ENCODE assay signal across 9 mouse cellular contexts in the genomic region with DNA sequence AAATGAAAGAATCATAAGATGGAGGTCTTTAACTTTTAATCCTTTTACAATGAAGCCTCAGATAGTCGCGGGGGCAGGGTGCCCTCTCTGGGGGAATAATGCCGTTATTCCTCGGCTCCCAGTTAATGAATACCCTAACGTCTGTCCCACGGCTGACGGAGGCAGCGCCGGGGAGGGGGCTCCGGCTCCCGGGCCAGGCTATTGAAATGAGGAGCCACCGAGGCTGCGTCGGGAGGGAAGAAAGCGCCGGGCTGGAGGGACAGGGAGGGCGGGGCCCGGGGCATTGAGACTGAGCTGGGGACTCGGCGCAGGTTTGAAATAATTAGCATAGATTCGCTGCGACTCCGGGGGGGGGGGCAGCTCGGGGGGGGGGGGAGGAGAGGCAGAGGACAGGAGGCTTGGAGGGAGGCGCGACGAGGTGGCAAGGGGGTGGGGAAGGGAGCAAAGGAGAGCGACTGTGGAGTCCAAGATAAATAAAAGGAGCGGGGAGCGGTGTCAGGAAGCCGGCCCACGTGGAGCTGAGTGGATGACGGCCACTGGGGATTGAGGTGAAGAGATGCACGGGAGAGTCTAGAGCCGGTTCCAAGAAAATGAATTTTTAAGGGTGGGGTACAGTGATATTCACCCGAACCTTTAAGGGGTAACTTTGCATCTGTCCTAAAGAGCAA. TPM values are rescaled to one million over a fixed set of nuclear protein-coding genes. Genes with fewer than 3 reads are reported as not detected.
DNase-seq lines count a peak whose midpoint lies in the region; ATAC-seq and TF ChIP-seq lines count a peak whose summit lies in the region.
"Had no signal": no experiment of that assay in that cellular context is flagged by ENCODE, and none has a peak within 500 bp of the region (broad histone marks: within the 10 kb centered on the region; RNA-seq: fewer than 3 reads in every experiment).

No protein-coding gene starts in this region.

- H3K27me3 ChIP-seq in forebrain, postnatal 0 days (ENCODE audit: insufficient read depth, low read length): peaks cover 6% of the 10 kb centered on the region; the same call in 1 of the 2 replicates
- 0 out of 2 replicates have a peak, but pooled peaks cover 3% of the 10 kb centered on the region for H3K27me3 ChIP-seq in midbrain, postnatal 0 days (ENCODE audit: insufficient read depth, low read length)

- no peaks in the 10 kb centered on the region; the same call in 1 of the 2 replicates for H3K4me1 ChIP-seq in brown adipose tissue, adult 24 weeks (ENCODE audit: control insufficient read depth, insufficient read depth, insufficient read length, low read length)
- H3K4me1 ChIP-seq in forebrain, postnatal 0 days (ENCODE audit: insufficient read depth): 0 out of 2 replicates have a peak, but pooled peaks cover 10% of the 10 kb centered on the region
- peaks cover 6% of the 10 kb centered on the region; the same call in 1 of the 2 replicates for H3K4me1 ChIP-seq in midbrain, postnatal 0 days (ENCODE audit: insufficient read depth, low read length)

- no peak for DNase-seq in layer of hippocampus, adult 2 months (ENCODE audit: low spot score in 2 of 2)
- DNase-seq in layer of hippocampus, postnatal 25 days (ENCODE audit: extremely low spot score in 1 of 2, low spot score in 1 of 2): no peak
- DNase-seq in forebrain, postnatal 0 days: peak; percentile 50
- peak; percentile 34 to 54 for DNase-seq in kidney, postnatal 25 days
- peak; percentile 44 for DNase-seq in midbrain, postnatal 0 days (ENCODE audit: low spot score)
- no peak for DNase-seq in thymus, postnatal 36 days
- no peak for DNase-seq in T-cell, adult 2 months (ENCODE audit: low spot score)

- TF ChIP-seq CTCF in layer of hippocampus, adult 2 months (conservative IDR thresholded peaks at IDR 0.05): no peak
- TF ChIP-seq CTCF in forebrain, postnatal 0 days (IDR thresholded peaks at IDR 0.05; ENCODE audit: low read depth): no peak
- no peak for TF ChIP-seq CTCF in midbrain, postnatal 0 days (IDR thresholded peaks at IDR 0.05)

- H3K4me3 ChIP-seq in layer of hippocampus, adult 2 months: peak overlapping the region; percentile 55
- H3K4me3 ChIP-seq in brown adipose tissue, adult 24 weeks (ENCODE audit: insufficient read depth, low read depth, low read length): peak overlapping the region; percentile 18; the same call in 1 of the 2 replicates
- H3K4me3 ChIP-seq in forebrain, postnatal 0 days (ENCODE audit: low read depth, low read length): peak overlapping the region; percentile 66
- H3K4me3 ChIP-seq in midbrain, postnatal 0 days (ENCODE audit: low read depth, low read length): peak overlapping the region; percentile 75

- WGBS in forebrain, postnatal 0 days: under 1% methylated on average over 29 of the region's 36 CpGs
- under 1% methylated on average over 23 of the region's 36 CpGs for WGBS in midbrain, postnatal 0 days

- ATAC-seq in forebrain, postnatal 0 days: no peak
- ATAC-seq in midbrain, postnatal 0 days (ENCODE audit: low FRiP score): no peak

- H3K36me3 ChIP-seq in forebrain, postnatal 0 days (ENCODE audit: insufficient read depth): no peaks in the 10 kb centered on the region
- H3K36me3 ChIP-seq in midbrain, postnatal 0 days (ENCODE audit: insufficient read depth, low read length): no peaks in the 10 kb centered on the region

- no peak overlapping the region for H3K27ac ChIP-seq in layer of hippocampus, adult 2 months
- H3K27ac ChIP-seq in brown adipose tissue, adult 24 weeks (replicated peaks; ENCODE audit: low read depth, low read length): no peak overlapping the region
- H3K27ac ChIP-seq in forebrain, postnatal 0 days (ENCODE audit: low read depth, low read length): no peak overlapping the region
- H3K27ac ChIP-seq in midbrain, postnatal 0 days (ENCODE audit: low read depth, low read length): no peak overlapping the region

- H3K4me2 ChIP-seq in forebrain, postnatal 0 days (ENCODE audit: low read depth): peak overlapping the region; percentile 90
- peak overlapping the region; percentile 93 for H3K4me2 ChIP-seq in midbrain, postnatal 0 days (ENCODE audit: low read depth, low read length, poor library complexity, severe bottlenecking)

- H3K9ac ChIP-seq in forebrain, postnatal 0 days: 0 out of 2 replicates have a peak overlapping the region, but pooled peaks have one; percentile 25
- H3K9ac ChIP-seq in midbrain, postnatal 0 days (replicated peaks; ENCODE audit: low read length, poor library complexity, severe bottlenecking): peak overlapping the region; percentile 46

- no peaks in the 10 kb centered on the region for H3K9me3 ChIP-seq in forebrain, postnatal 0 days (ENCODE audit: low read length)
- H3K9me3 ChIP-seq in midbrain, postnatal 0 days (ENCODE audit: low read length): no peaks in the 10 kb centered on the region

RNA-seq across cellular contexts. Expression of a gene that starts 2.9 kb away (rescaled TPM):
- total RNA-seq in layer of hippocampus, adult 2 months (2021): 1 to 10 TPM; 8.0 to 8.6 TPM
- total RNA-seq in layer of hippocampus, postnatal 25 days (2021): 1 to 10 TPM; 7.0 to 9.6 TPM
- polyA plus RNA-seq in brown adipose tissue, adult 24 weeks (2012; ENCODE audit: insufficient read depth, insufficient read length, missing spikeins): 0.67 TPM in 1 of 2 replicates, not detected in the other
- total RNA-seq in forebrain, postnatal 0 days (2014; rRNA removed): 13.3 and 15.2 TPM in 2 replicates
- 5.2 TPM in 2 replicates for polyA plus RNA-seq in forebrain, postnatal 0 days (2015; fragmentation: Nextera tagmentation; extraction: Ambion mirVana)
- total RNA-seq in midbrain, postnatal 0 days (2014; rRNA removed): 16.5 and 22.7 TPM in 2 replicates
- polyA plus RNA-seq in midbrain, postnatal 0 days (2015; fragmentation: Nextera tagmentation; extraction: Ambion mirVana): 5.8 and 6.6 TPM in 2 replicates
- total RNA-seq: hematopoietic stem cell, adult 5-6 weeks had no signal

Comparison
In these comparisons a context has a peak if more than half of its experiments do, and no peak if none do; other contexts are left out.
1. DNase-seq: peak in forebrain, postnatal 0 days (single experiment), kidney, postnatal 25 days (2 of 2) and midbrain, postnatal 0 days (single experiment); none in layer of hippocampus, adult 2 months (0 of 2), layer of hippocampus, postnatal 25 days (0 of 2), thymus, postnatal 36 days (0 of 2) and T-cell, adult 2 months (single experiment).
2. H3K4me3 ChIP-seq: peak in every context shown above with its lines; median percentile 75 in midbrain, postnatal 0 days; 66 in forebrain, postnatal 0 days; 55 in layer of hippocampus, adult 2 months; 18 in brown adipose tissue, adult 24 weeks.